Mouse (Mus musculus) forebrain, embryonic 14.5 days (tissue): ENCODE data around the gene Phf14. TPM values are rescaled to one million over a fixed set of nuclear protein-coding genes. Genes with fewer than 3 reads are reported as not detected.
"Not testable (repeated sequence)": the region's sequence is repeated elsewhere in the genome, so short reads cannot be mapped to it uniquely, and the experiment has no call there.

Source experiments
- ATAC-seq: fragments of 200-750 bp; cut with Nextera tagmentation; 2 replicates; pipeline ENCODE4 v1.8.0; 2017; ENCODE audit warnings: mild to moderate bottlenecking, moderate library complexity
- DNase-seq: peaks from one replicate; pipeline ENCODE4 v3.0.0-alpha.2; 2015; ENCODE audit warnings: low spot score
- H3K27ac ChIP-seq: fragments of 300-500 bp; sonication (generic); 2 replicates; pipeline ENCODE4 v1.5.1; 2014; ENCODE audit warnings: low read depth, mild to moderate bottlenecking, control low read depth, low read length, moderate library complexity
- H3K27me3 ChIP-seq: fragments of 300-500 bp; sonication (generic); replicated peaks from 2 replicates; pipeline ENCODE4 v1.6.1; 2014; ENCODE audit warnings: low read length, control low read depth, mixed read lengths; ENCODE audit not compliant: control insufficient read depth, insufficient read depth
- H3K36me3 ChIP-seq: fragments of 300-500 bp; sonication (generic); 2 replicates; pipeline ENCODE4 v1.6.1; 2014; ENCODE audit warnings: low read length, control low read depth; ENCODE audit not compliant: control insufficient read depth, insufficient read depth
- H3K4me1 ChIP-seq: fragments of 300-500 bp; sonication (generic); 2 replicates; pipeline ENCODE4 v1.6.1; 2014; ENCODE audit warnings: antibody characterized with exemption, low read length, control low read depth; ENCODE audit not compliant: control insufficient read depth, insufficient read depth
- H3K4me2 ChIP-seq: fragments of 300-500 bp; sonication (generic); 2 replicates; pipeline ENCODE4 v1.6.1; 2014; ENCODE audit warnings: mild to moderate bottlenecking, control low read depth, low read length
- H3K4me3 ChIP-seq: fragments of 300-500 bp; sonication (generic); 2 replicates; pipeline ENCODE4 v1.5.1; 2014; ENCODE audit warnings: low read depth, low read length, control low read depth
- H3K9ac ChIP-seq: fragments of 300-500 bp; sonication (generic); 2 replicates; pipeline ENCODE4 v1.6.1; 2014; ENCODE audit warnings: mild to moderate bottlenecking, low read length, control low read depth, moderate library complexity
- H3K9me3 ChIP-seq: fragments of 300-500 bp; sonication (generic); replicated peaks from 2 replicates; pipeline ENCODE4 v1.6.1; 2016; ENCODE audit warnings: low read length, control low read depth, mixed read lengths; ENCODE audit not compliant: control insufficient read depth
- WGBS: fragments of 180-500 bp; shearing (Covaris S2); extraction: QIAGEN DNeasy Blood & Tissue Kit; methylation state at CpG from one replicate; pipeline ENCODE4 v1.1.7; 2014; 5-methylcytosine and 5-hydroxymethylcytosine counted together
- polyA plus RNA-seq: library from polyadenylated mRNA; unstranded; fragments of >200 nt; fragmentation: Nextera tagmentation; extraction: Ambion mirVana; gene quantifications from 2 replicates; pipeline ENCODE4 v1.2.1, GENCODE M21; 2014

Phf14 gene
- 87.9 and 89.2 TPM in 2 replicates for polyA plus RNA-seq

GRCm38 (mm10) chr6:11907269-11908032 is at the start of gene Phf14, which contains the start of gene Ndufa4:
Gene Phf14, plus strand, starts transcription at chr6:11907809.
Gene Ndufa4, minus strand, starts transcription at chr6:11907497.
- peak; percentile 97 for ATAC-seq
- Histone ChIP-seq H3K36me3 (peaks cover 12% of the 10 kb centered on the region; the same call in 1 of the 2 replicates), H3K9me3 (no peaks in the 10 kb centered on the region), H3K27me3 (no peaks in the 10 kb centered on the region), H3K9ac (peak within 1 kb of the TSS; percentile 86), H3K4me2 (peak within 1 kb of the TSS; percentile 57), H3K27ac (peak within 1 kb of the TSS; percentile 44), H3K4me3 (peak within 1 kb of the TSS; percentile 69), H3K4me1 (peaks cover 14% of the 10 kb centered on the region)
- DNase-seq = peak; percentile 92
- under 1% methylated on average over 59 of the region's 59 CpGs for WGBS

- not testable (repeated sequence) for H3K36me3 ChIP-seq, H3K27ac ChIP-seq, H3K27me3 ChIP-seq, ATAC-seq, H3K9ac ChIP-seq, H3K4me3 ChIP-seq, H3K4me1 ChIP-seq, DNase-seq, H3K9me3 ChIP-seq, H3K4me2 ChIP-seq
- WGBS = no CpG with 5 or more reads among the region's 2 CpGs
These were observed 32.2 kb upstream of the Phf14 start for GRCm38 (mm10) chr6:11875364-11875763.

DNA sequence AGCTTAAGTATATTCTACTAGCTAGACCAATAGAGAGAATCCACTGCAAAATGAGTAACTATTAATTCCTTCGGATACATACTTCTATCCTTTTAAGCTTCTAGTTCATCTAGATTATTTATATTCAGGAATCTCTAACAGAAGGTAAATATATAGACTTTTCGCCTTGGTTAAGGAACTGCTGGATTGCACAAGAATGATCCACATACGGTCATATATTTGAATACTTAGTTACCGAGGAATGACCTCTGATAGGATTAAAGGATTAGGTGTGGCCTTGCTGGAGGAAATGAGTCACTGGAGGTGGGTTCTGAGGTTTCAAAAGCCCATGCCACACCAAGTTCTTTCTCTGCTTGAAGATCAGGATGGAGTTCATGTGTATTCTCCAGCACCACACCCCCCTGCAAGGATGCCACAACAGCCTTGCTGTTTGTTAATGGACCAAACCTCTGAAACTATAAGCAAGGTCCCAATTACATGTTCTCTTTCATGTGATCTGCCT is 6.7 kb upstream of the Phf14 start:
- no peak overlapping the region for H3K9ac ChIP-seq
- no peak overlapping the region for H3K4me2 ChIP-seq
- H3K27ac ChIP-seq = no peak overlapping the region
- H3K9me3 ChIP-seq = no peaks in the 10 kb centered on the region
- 0 out of 2 replicates have a peak, but pooled peaks cover 3% of the 10 kb centered on the region for H3K4me1 ChIP-seq
- no peak overlapping the region for H3K4me3 ChIP-seq
- no peaks in the 10 kb centered on the region for H3K27me3 ChIP-seq
- DNase-seq = no peak
- ATAC-seq = no peak
- H3K36me3 ChIP-seq = peaks cover 36% of the 10 kb centered on the region
- 91% methylated on average over 4 of the region's 4 CpGs for WGBS

DNA sequence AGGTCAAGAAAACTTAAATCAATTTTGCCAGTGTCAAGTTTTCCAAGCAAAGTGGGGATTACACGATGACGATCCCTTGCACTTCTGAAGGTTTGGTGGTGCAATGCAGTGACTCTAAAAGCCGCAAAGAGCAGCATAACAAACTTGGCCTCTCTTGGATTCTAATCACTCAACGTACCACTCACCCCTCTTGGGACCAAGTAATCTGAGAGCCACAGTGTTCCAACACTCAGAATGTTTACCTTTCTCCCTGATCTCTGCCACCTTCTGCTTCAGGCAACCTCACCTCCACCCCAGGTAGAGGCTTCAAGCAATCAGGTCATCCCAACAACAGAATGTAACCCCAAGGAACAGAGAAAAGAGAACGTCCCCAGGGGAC is 730 bp upstream of the Phf14 start:
- no peaks in the 10 kb centered on the region for H3K27me3 ChIP-seq
- 0 out of 2 replicates have a peak overlapping the region, but pooled peaks have one; percentile 44 for H3K27ac ChIP-seq
- peaks cover 14% of the 10 kb centered on the region for H3K4me1 ChIP-seq
- no peaks in the 10 kb centered on the region for H3K9me3 ChIP-seq
- H3K36me3 ChIP-seq = peaks cover 13% of the 10 kb centered on the region; the same call in 1 of the 2 replicates
- peak overlapping the region; percentile 57 for H3K4me2 ChIP-seq
- ATAC-seq (no peak), DNase-seq (no peak)
- peak overlapping the region; percentile 69 for H3K4me3 ChIP-seq
- 1% methylated on average over 5 of the region's 5 CpGs for WGBS
- H3K9ac ChIP-seq = peak overlapping the region; percentile 86

DNA sequence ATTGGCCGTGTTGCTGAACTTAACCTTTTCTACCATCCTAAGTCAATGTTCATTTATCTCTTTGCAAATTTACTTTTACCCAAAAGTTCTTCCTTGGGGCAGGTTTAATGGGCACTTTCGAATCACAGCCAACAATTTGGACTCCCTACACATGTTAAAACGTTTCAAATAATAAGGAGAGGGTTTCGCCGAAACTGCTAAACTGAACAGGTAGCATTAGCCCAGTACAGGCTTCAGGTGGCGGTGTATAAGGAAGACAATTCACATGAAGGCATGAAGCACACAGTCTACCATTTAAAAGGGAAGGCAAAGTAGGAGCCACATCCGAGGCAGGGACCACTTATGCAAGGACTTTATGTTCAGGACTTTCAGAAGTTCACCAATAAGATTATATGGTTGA is 561 bp downstream of the Phf14 start:
- H3K27me3 ChIP-seq = no peaks in the 10 kb centered on the region
- peaks cover 14% of the 10 kb centered on the region for H3K4me1 ChIP-seq
- WGBS = 18% methylated on average over 7 of the region's 7 CpGs
- H3K9ac ChIP-seq = peak overlapping the region; percentile 86
- peaks cover 5% of the 10 kb centered on the region; the same call in 1 of the 2 replicates for H3K36me3 ChIP-seq
- H3K27ac ChIP-seq = no peak overlapping the region
- H3K4me3 ChIP-seq = peak overlapping the region; percentile 69
- ATAC-seq (no peak), DNase-seq (no peak)
- H3K9me3 ChIP-seq = no peaks in the 10 kb centered on the region
- peak overlapping the region; percentile 57 for H3K4me2 ChIP-seq

DNA sequence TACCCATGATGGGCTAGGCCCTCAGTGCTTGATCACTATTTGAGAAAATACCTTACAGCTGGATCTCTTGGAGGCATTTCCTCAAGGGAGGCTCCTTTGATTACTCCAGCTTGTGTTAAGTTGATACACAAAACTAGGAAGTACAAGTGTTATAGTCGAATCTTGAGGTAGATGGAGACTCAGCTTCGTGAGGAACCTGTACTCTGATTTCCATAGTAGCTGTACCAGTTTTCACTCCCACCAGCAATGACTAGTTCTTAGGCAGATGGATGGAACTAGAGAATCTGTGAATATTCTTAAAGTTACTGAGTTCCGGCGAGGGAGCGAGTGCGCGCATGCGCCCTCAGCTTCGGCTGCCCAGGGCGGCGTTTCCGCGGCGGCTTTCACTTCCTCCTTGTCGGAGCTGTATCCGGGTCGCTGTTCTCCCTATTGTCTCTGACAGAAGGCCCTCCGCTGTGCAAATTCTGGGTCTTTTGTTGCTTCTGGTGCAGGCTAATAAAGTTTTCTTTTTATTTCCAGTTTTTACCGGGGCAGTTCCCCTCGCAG is 18.0 kb downstream of the Phf14 start:
- Histone ChIP-seq H3K36me3 (peaks cover 16% of the 10 kb centered on the region), H3K27me3 (no peaks in the 10 kb centered on the region), H3K9me3 (no peaks in the 10 kb centered on the region), H3K9ac (peak overlapping the region; percentile 99), H3K27ac (peak overlapping the region; percentile 98), H3K4me1 (peaks cover 13% of the 10 kb centered on the region), H3K4me2 (peak overlapping the region; percentile 66), H3K4me3 (peak overlapping the region; percentile 78)
- under 1% methylated on average over 20 of the region's 20 CpGs for WGBS
- ATAC-seq (peak; percentile 97), DNase-seq (peak; percentile 96)

DNA sequence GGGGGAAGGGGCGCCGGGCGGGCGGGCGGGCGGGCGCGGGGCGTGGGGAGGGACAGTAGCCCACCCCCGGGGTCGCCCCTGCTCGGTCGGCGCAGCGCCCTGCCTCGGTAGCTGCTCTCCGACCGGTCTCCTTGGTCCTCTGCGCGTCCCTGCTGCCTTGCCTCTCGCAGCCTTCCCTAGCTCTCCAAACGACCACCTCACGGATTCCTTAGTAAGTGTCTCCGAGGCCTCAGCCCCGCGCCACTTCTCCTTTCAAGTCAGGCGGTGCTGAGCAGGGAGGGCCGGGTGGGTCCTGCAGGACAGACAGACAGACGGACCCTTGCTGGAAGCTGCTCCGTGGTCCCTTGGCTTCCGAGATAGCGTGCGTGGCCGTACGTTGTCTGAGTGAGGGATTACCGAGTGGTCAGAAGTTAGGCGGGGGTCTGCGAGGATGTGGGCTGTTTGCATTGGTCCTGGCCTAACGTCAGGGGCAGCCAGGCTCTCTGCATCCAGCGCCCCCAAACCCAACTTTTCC is 18.5 kb downstream of the Phf14 start:
- peak overlapping the region; percentile 98 for H3K27ac ChIP-seq
- peaks cover 16% of the 10 kb centered on the region for H3K36me3 ChIP-seq
- H3K9ac ChIP-seq = peak overlapping the region; percentile 99
- peak overlapping the region; percentile 78 for H3K4me3 ChIP-seq
- peaks cover 13% of the 10 kb centered on the region for H3K4me1 ChIP-seq
- H3K9me3 ChIP-seq = no peaks in the 10 kb centered on the region
- under 1% methylated on average over 33 of the region's 40 CpGs for WGBS
- ATAC-seq (peak; percentile 88), DNase-seq (peak; percentile 62)
- no peaks in the 10 kb centered on the region for H3K27me3 ChIP-seq
- H3K4me2 ChIP-seq = peak overlapping the region; percentile 66

GRCm38 (mm10) chr6:11927485-11927884 is 19.9 kb downstream of the Phf14 start:
- no peak overlapping the region for H3K27ac ChIP-seq

More at GRCm38 (mm10) chr6:11927485-11927884, 19.9 kb downstream of the Phf14 start:
- Histone ChIP-seq H3K36me3 (peaks cover 16% of the 10 kb centered on the region), H3K4me2 (peak overlapping the region; percentile 66), H3K27me3 (no peaks in the 10 kb centered on the region), H3K4me1 (peaks cover 13% of the 10 kb centered on the region), H3K4me3 (no peak overlapping the region), H3K9me3 (no peaks in the 10 kb centered on the region), H3K9ac (peak overlapping the region; percentile 99; the same call in 1 of the 2 replicates)
- DNase-seq = no peak
- 80% methylated on average over 6 of the region's 6 CpGs for WGBS
- ATAC-seq = no peak
